Mouse (Mus musculus): ENCODE data around the gene Nos1.

DNA sequence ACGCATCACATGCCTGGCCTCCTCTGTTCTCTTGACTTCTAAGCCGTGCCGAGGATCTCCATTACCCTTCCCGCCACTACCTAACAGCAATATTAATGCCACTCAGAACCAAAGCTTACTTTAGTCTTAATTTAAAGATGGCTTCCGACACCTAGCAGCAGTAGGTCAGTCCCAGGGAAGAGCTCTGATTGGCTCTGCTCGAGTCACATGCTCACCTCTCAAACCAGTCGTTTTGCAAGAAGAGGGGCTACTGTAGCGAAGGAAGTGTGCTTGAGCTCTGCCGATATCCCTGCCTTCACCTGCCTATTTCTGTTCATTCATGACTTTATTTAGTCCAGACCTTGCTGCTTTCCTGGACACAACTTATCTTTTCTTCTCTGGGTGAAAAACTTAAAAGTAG lies 43.0 kb downstream of the Nos1 start:
- no peak for TF ChIP-seq POLR2A (IDR thresholded peaks at IDR 0.05; ENCODE audit: borderline replicate concordance, extremely low read depth, low read depth, low read length)
- no peak for TF ChIP-seq CTCF (IDR thresholded peaks at IDR 0.05; ENCODE audit: insufficient read depth, low read length)

Data from lung, adult 2 months (tissue).